Comparison of ENCODE assay signal across 8 mouse cellular contexts in genomic region chr16:32643661-32644061, GRCm38 (mm10). TPM values are rescaled to one million over a fixed set of nuclear protein-coding genes. Genes with fewer than 3 reads are reported as not detected.
DNase-seq lines count a peak whose midpoint lies in the region; ATAC-seq and TF ChIP-seq lines count a peak whose summit lies in the region.

Gene Tnk2, plus strand, starts transcription at chr16:32643874.

- peaks cover 9% of the 10 kb centered on the region for H3K4me1 ChIP-seq in brown adipose tissue, adult 24 weeks (ENCODE audit: control insufficient read depth, insufficient read depth, insufficient read length, low read length)
- H3K4me1 ChIP-seq in heart, embryonic 14.5 days (ENCODE audit: control insufficient read depth in 2 of 2, insufficient read depth in 2 of 2, low read length in 2 of 2): peaks cover 14% of the 10 kb centered on the region in 2 experiments
- peaks cover 48% of the 10 kb centered on the region for H3K4me1 ChIP-seq in liver, embryonic 13.5 days (replicated peaks)
- peaks cover 16% of the 10 kb centered on the region for H3K4me1 ChIP-seq in neural tube, embryonic 11.5 days (ENCODE audit: control insufficient read depth, insufficient read depth, low read length)
- peaks cover 34% of the 10 kb centered on the region for H3K4me1 ChIP-seq in testis, adult 2 months (ENCODE audit: control insufficient read depth, insufficient read depth, low read length)

- no peak within 1 kb of the TSS for H3K27ac ChIP-seq in brown adipose tissue, adult 24 weeks (replicated peaks; ENCODE audit: low read depth, low read length)
- H3K27ac ChIP-seq in heart, embryonic 14.5 days (replicated peaks in 1 of 2; ENCODE audit: control insufficient read depth in 1 of 2, insufficient read depth in 1 of 2, low read depth in 2 of 2, low read length in 2 of 2): peak within 1 kb of the TSS in 1 of 2 experiments; percentile 66; a peak in 2 of 4 replicates
- peak within 1 kb of the TSS; percentile 84 for H3K27ac ChIP-seq in liver, embryonic 13.5 days
- peak within 1 kb of the TSS; percentile 65 for H3K27ac ChIP-seq in neural tube, embryonic 11.5 days (ENCODE audit: low read depth, low read length)
- H3K27ac ChIP-seq in testis, adult 2 months (ENCODE audit: control insufficient read depth, insufficient read depth, low read depth, low read length): peak within 1 kb of the TSS; percentile 73

- peak within 1 kb of the TSS; percentile 70 for H3K4me3 ChIP-seq in brown adipose tissue, adult 24 weeks (ENCODE audit: insufficient read depth, low read depth, low read length)
- peak within 1 kb of the TSS; percentile 74 to 83 for H3K4me3 ChIP-seq in heart, embryonic 14.5 days (ENCODE audit: control insufficient read depth in 1 of 2, insufficient read depth in 1 of 2, low read depth in 1 of 2, low read length in 2 of 2)
- peak within 1 kb of the TSS; percentile 97 for H3K4me3 ChIP-seq in liver, embryonic 13.5 days (replicated peaks)
- peak within 1 kb of the TSS; percentile 91 for H3K4me3 ChIP-seq in neural tube, embryonic 11.5 days (ENCODE audit: low read depth, low read length)
- H3K4me3 ChIP-seq in testis, adult 2 months (ENCODE audit: control insufficient read depth, low read depth, low read length): peak within 1 kb of the TSS; percentile 87

- TF ChIP-seq CTCF in testis, adult 2 months (IDR thresholded peaks at IDR 0.05; ENCODE audit: control insufficient read depth, insufficient read depth, insufficient replicate concordance, low read depth, low read length): no peak

- peak within 1 kb of the TSS; percentile 93 for H3K4me2 ChIP-seq in heart, embryonic 14.5 days (ENCODE audit: low read length)
- peak within 1 kb of the TSS; percentile 99 for H3K4me2 ChIP-seq in liver, embryonic 13.5 days
- H3K4me2 ChIP-seq in neural tube, embryonic 11.5 days (ENCODE audit: low read depth): peak within 1 kb of the TSS; percentile 87

- ATAC-seq in erythroid progenitor cell, adult 5-6 weeks (replicated peaks; ENCODE audit: low FRiP score, poor library complexity, severe bottlenecking): peak; percentile 75
- peak; percentile 86 for ATAC-seq in heart, embryonic 14.5 days (ENCODE audit: insufficient number of reproducible peaks, insufficient read depth, low FRiP score, low read depth)
- peak; percentile 82 for ATAC-seq in liver, embryonic 13.5 days (ENCODE audit: low read depth)
- peak; percentile 86 for ATAC-seq in neural tube, embryonic 11.5 days (ENCODE audit: insufficient read depth, low FRiP score, low TSS enrichment)

- TF ChIP-seq POLR2A in testis, adult 2 months (IDR thresholded peaks at IDR 0.05; ENCODE audit: control insufficient read depth, low read depth, low read length): peak; percentile 50; the same call in 1 of the 2 replicates

- H3K9ac ChIP-seq in heart, embryonic 14.5 days (ENCODE audit: low read length): peak within 1 kb of the TSS; percentile 90
- peak within 1 kb of the TSS; percentile 98 for H3K9ac ChIP-seq in liver, embryonic 13.5 days
- peak within 1 kb of the TSS; percentile 85 for H3K9ac ChIP-seq in neural tube, embryonic 11.5 days (ENCODE audit: low read length)

- no peaks in the 10 kb centered on the region for H3K36me3 ChIP-seq in heart, embryonic 14.5 days (ENCODE audit: control insufficient read depth, insufficient read depth, low read length)
- 0 out of 2 replicates have a peak, but pooled peaks cover under 1% of the 10 kb centered on the region for H3K36me3 ChIP-seq in liver, embryonic 13.5 days
- H3K36me3 ChIP-seq in neural tube, embryonic 11.5 days (ENCODE audit: control insufficient read depth, insufficient read depth, low read length): no peaks in the 10 kb centered on the region
- H3K36me3 ChIP-seq in testis, adult 2 months (ENCODE audit: control insufficient read depth, insufficient read depth, low read length): no peaks in the 10 kb centered on the region

- peak; percentile 65 to 78 for DNase-seq in CD8-positive naive resting alpha-beta T cell, adult 2 months (ENCODE audit: low read depth in 2 of 2, low spot score in 2 of 2)
- DNase-seq in kidney, postnatal 14 days: peak; percentile 94
- DNase-seq in liver, embryonic 13.5 days: peak; percentile 83
- peak; percentile 93 for DNase-seq in neural tube, embryonic 11.5 days (ENCODE audit: low spot score)

- H3K27me3 ChIP-seq in heart, embryonic 14.5 days (ENCODE audit: control insufficient read depth, insufficient read depth, low read length): no peaks in the 10 kb centered on the region
- H3K27me3 ChIP-seq in liver, embryonic 13.5 days: no peaks in the 10 kb centered on the region
- H3K27me3 ChIP-seq in neural tube, embryonic 11.5 days (ENCODE audit: control insufficient read depth, insufficient read depth, low read length): no peaks in the 10 kb centered on the region
- no peaks in the 10 kb centered on the region for H3K27me3 ChIP-seq in testis, adult 2 months (ENCODE audit: control insufficient read depth, insufficient read depth, low read length)

- WGBS in heart, embryonic 14.5 days: under 1% methylated on average over 34 of the region's 40 CpGs
- under 1% methylated on average over 19 of the region's 40 CpGs for WGBS in liver, embryonic 13.5 days (ENCODE audit: insufficient replicate concordance)
- 0% methylated on average over 25 of the region's 40 CpGs for WGBS in neural tube, embryonic 11.5 days

- no peaks in the 10 kb centered on the region for H3K9me3 ChIP-seq in heart, embryonic 14.5 days (ENCODE audit: control insufficient read depth, low read length)
- no peaks in the 10 kb centered on the region for H3K9me3 ChIP-seq in liver, embryonic 13.5 days (replicated peaks)
- no peaks in the 10 kb centered on the region for H3K9me3 ChIP-seq in neural tube, embryonic 11.5 days (ENCODE audit: control insufficient read depth, low read length)

RNA-seq across cellular contexts. Expression of gene Tnk2, which starts in this region (rescaled TPM):
- 18.7 and 24.1 TPM in 2 replicates for polyA plus RNA-seq in brown adipose tissue, adult 24 weeks (2012; ENCODE audit: insufficient read depth, insufficient read length, missing spikeins)
- 124 and 134 TPM in 2 replicates for total RNA-seq in erythroid progenitor cell, adult 5-6 weeks (2015; ENCODE audit: low replicate concordance)
- 62.9 and 115 TPM in 2 replicates for total RNA-seq in erythroid progenitor cell, adult 5-6 weeks (2017; ENCODE audit: low replicate concordance)
- polyA plus RNA-seq in heart, embryonic 14.5 days (2014; fragmentation: Nextera tagmentation; extraction: Ambion mirVana): 6.7 and 7.3 TPM in 2 replicates
- polyA plus RNA-seq in liver, embryonic 13.5 days (2015; fragmentation: Nextera tagmentation; extraction: Ambion mirVana): 4.2 and 4.9 TPM in 2 replicates
- 7.0 and 8.6 TPM in 2 replicates for polyA plus RNA-seq in neural tube, embryonic 11.5 days (2014; fragmentation: Nextera tagmentation; extraction: Ambion mirVana)
- polyA plus RNA-seq in testis, adult 2 months (2012; rRNA removed): 21.4 and 23.4 TPM in 2 replicates
